Mouse (Mus musculus): ENCODE results near the gene Jph4.
A peak's percentile ranks its signal among the peaks of the same experiment; 100 is the strongest.

Jph4 gene

GRCm38 (mm10) chr14:55063117-55063516 lies 53.6 kb downstream of the Jph4 start:
- no peak for DNase-seq

GRCm38 (mm10) chr14:55062626-55063025 lies 54.1 kb downstream of the Jph4 start:
- DNase-seq = peak; percentile 73

- DNase-seq = no peak
Observed at GRCm38 (mm10) chr14:55061845-55062244, 54.9 kb downstream of the Jph4 start.

- DNase-seq = no peak
Observed at GRCm38 (mm10) chr14:55059931-55060330, 56.8 kb downstream of the Jph4 start.

GRCm38 (mm10) chr14:55059009-55059408 lies 57.7 kb downstream of the Jph4 start:
- no peak for DNase-seq
